Mouse (Mus musculus) gastrocnemius, adult 2 months (tissue): ENCODE measurements around the gene Myt1l. TPM values are rescaled to one million over a fixed set of nuclear protein-coding genes. Genes with fewer than 3 reads are reported as not detected.

Experiments used
- DNase-seq: peaks from one replicate; pipeline ENCODE4 v3.0.0; 2022
- H3K27ac ChIP-seq: fragments of 200-600 bp; 2 replicates; pipeline ENCODE4 v1.8.1; 2022; ENCODE audit warnings: mild to moderate bottlenecking
- H3K4me3 ChIP-seq: fragments of 200-600 bp; 2 replicates; pipeline ENCODE4 v1.8.1; 2022; ENCODE audit warnings: mild to moderate bottlenecking, moderate library complexity
- CTCF ChIP-seq: fragments of 200-600 bp; IDR thresholded peaks from 2 replicates; pipeline ENCODE4 v1.8.1; 2022; ENCODE audit warnings: antibody characterized with exemption, mild to moderate bottlenecking, moderate library complexity
- intact Hi-C: fragments of 180-260 bp; cut with DNase I; formaldehyde crosslinking; loops from one replicate; pipeline ENCODE4 v1.15.1; 2025
- total RNA-seq, 2 experiments: library from RNA; stranded (reverse); gene quantifications; 2 replicates each; pipeline ENCODE4 v1.2.3; 2021

Myt1l gene
- total RNA-seq, 2 experiments from 2014 or later: not detected

GRCm38 (mm10) chr12:29601223-29601622 is 73.0 kb downstream of the Myt1l start:
- Histone ChIP-seq H3K27ac (no peak overlapping the region), H3K4me3 (no peak overlapping the region)
- intact Hi-C loops: no loop called here
- no peak for DNase-seq
- no peak for TF ChIP-seq CTCF

GRCm38 (mm10) chr12:29604659-29605058 is 76.5 kb downstream of the Myt1l start:
- DNase-seq: no peak
- Histone ChIP-seq H3K4me3 (no peak overlapping the region), H3K27ac (no peak overlapping the region)
- intact Hi-C loops: no loop called here
- no peak for TF ChIP-seq CTCF

- TF ChIP-seq CTCF: no peak
- H3K4me3 ChIP-seq: no peak overlapping the region
- intact Hi-C loops: no loop called here
Observed at GRCm38 (mm10) chr12:29605124-29605523, 76.9 kb downstream of the Myt1l start.

GRCm38 (mm10) chr12:29606221-29606620 is 78.0 kb downstream of the Myt1l start:
- H3K4me3 ChIP-seq: no peak overlapping the region
- DNase-seq: no peak
- no peak overlapping the region for H3K27ac ChIP-seq
- TF ChIP-seq CTCF: no peak
- intact Hi-C loops: no loop called here

More at GRCm38 (mm10) chr12:29605124-29605523, 76.9 kb downstream of the Myt1l start:
- no peak for DNase-seq
- no peak overlapping the region for H3K27ac ChIP-seq

- TF ChIP-seq CTCF: no peak
- H3K27ac ChIP-seq: no peak overlapping the region
- intact Hi-C loops: no loop called here
- no peak for DNase-seq
- H3K4me3 ChIP-seq: no peak overlapping the region
Observed at GRCm38 (mm10) chr12:29617746-29618145, 89.6 kb downstream of the Myt1l start.

- H3K4me3 ChIP-seq: no peak overlapping the region
- intact Hi-C loops: no loop called here
- H3K27ac ChIP-seq: no peak overlapping the region
- TF ChIP-seq CTCF: no peak
- no peak for DNase-seq
Observed at GRCm38 (mm10) chr12:29621530-29621929, 93.3 kb downstream of the Myt1l start.

- Histone ChIP-seq H3K27ac (no peak overlapping the region), H3K4me3 (no peak overlapping the region)
- intact Hi-C loops: no loop called here
- peak; percentile 39 for TF ChIP-seq CTCF
- no peak for DNase-seq
Observed at GRCm38 (mm10) chr12:29627956-29628750, 100.0 kb downstream of the Myt1l start.

GRCm38 (mm10) chr12:29629875-29630538 is 101.8 kb downstream of the Myt1l start:
- H3K27ac ChIP-seq: no peak overlapping the region

GRCm38 (mm10) chr12:29634509-29634908 is 106.3 kb downstream of the Myt1l start:
- Histone ChIP-seq H3K4me3 (no peak overlapping the region), H3K27ac (no peak overlapping the region)
- TF ChIP-seq CTCF: no peak
- DNase-seq: no peak
- intact Hi-C loops: no loop called here

More at GRCm38 (mm10) chr12:29629875-29630538, 101.8 kb downstream of the Myt1l start:
- H3K4me3 ChIP-seq: no peak overlapping the region
- TF ChIP-seq CTCF: no peak
- intact Hi-C loops: no loop called here
- no peak for DNase-seq

GRCm38 (mm10) chr12:29639543-29640196 is 111.5 kb downstream of the Myt1l start:
- no peak overlapping the region for H3K27ac ChIP-seq
- TF ChIP-seq CTCF: no peak
- no peak overlapping the region for H3K4me3 ChIP-seq
- intact Hi-C loops: no loop called here
- DNase-seq: no peak

- DNase-seq: no peak
- TF ChIP-seq CTCF: no peak
- no peak overlapping the region for H3K4me3 ChIP-seq
- intact Hi-C loops: no loop called here
- H3K27ac ChIP-seq: no peak overlapping the region
Observed at GRCm38 (mm10) chr12:29640201-29640600, 112.0 kb downstream of the Myt1l start.

GRCm38 (mm10) chr12:29642915-29643314 is 114.7 kb downstream of the Myt1l start:
- Histone ChIP-seq H3K4me3 (no peak overlapping the region), H3K27ac (no peak overlapping the region)
- TF ChIP-seq CTCF: no peak
- intact Hi-C loops: no loop called here
- DNase-seq: no peak

- no peak for DNase-seq
- intact Hi-C loops: no loop called here
- no peak for TF ChIP-seq CTCF
Observed at GRCm38 (mm10) chr12:29644091-29644490, 115.9 kb downstream of the Myt1l start.

More at GRCm38 (mm10) chr12:29644091-29644490, 115.9 kb downstream of the Myt1l start:
- Histone ChIP-seq H3K4me3 (no peak overlapping the region), H3K27ac (no peak overlapping the region)
